14 mouse cellular contexts compared by ENCODE assay signal in genomic region chr9:53264387-53264786, GRCm38 (mm10). TPM values are rescaled to one million over a fixed set of nuclear protein-coding genes. Genes with fewer than 3 reads are reported as not detected.
DNase-seq lines count a peak whose midpoint lies in the region; ATAC-seq lines count a peak whose summit lies in the region.
"Had no signal": no experiment of that assay in that cellular context is flagged by ENCODE, and none has a peak within 500 bp of the region (broad histone marks: within the 10 kb centered on the region; RNA-seq: fewer than 3 reads in every experiment).

No protein-coding gene starts in this region.

- no peaks in the 10 kb centered on the region for H3K9me3 ChIP-seq in heart, embryonic 14.5 days (ENCODE audit: control insufficient read depth, low read length)
- no peaks in the 10 kb centered on the region for H3K9me3 ChIP-seq in heart, embryonic 11.5 days (replicated peaks; ENCODE audit: control insufficient read depth, low read length)
- no peaks in the 10 kb centered on the region for H3K9me3 ChIP-seq in hindbrain, embryonic 10.5 days
- H3K9me3 ChIP-seq: forebrain, embryonic 15.5 days; liver, embryonic 15.5 days; midbrain, embryonic 15.5 days had no signal

- no peaks in the 10 kb centered on the region for H3K27me3 ChIP-seq in heart, embryonic 14.5 days (ENCODE audit: control insufficient read depth, insufficient read depth, low read length)
- H3K27me3 ChIP-seq in heart, embryonic 11.5 days (ENCODE audit: control insufficient read depth, insufficient read depth, low read length) = no peaks in the 10 kb centered on the region
- H3K27me3 ChIP-seq in hindbrain, embryonic 10.5 days (ENCODE audit: insufficient read depth, poor library complexity, severe bottlenecking) = no peaks in the 10 kb centered on the region
- H3K27me3 ChIP-seq: forebrain, embryonic 15.5 days; liver, embryonic 15.5 days; midbrain, embryonic 15.5 days had no signal

- no peaks in the 10 kb centered on the region for H3K36me3 ChIP-seq in heart, embryonic 14.5 days (ENCODE audit: control insufficient read depth, insufficient read depth, low read length)
- H3K36me3 ChIP-seq in heart, embryonic 11.5 days (ENCODE audit: control insufficient read depth, insufficient read depth, low read length) = no peaks in the 10 kb centered on the region
- H3K36me3 ChIP-seq in hindbrain, embryonic 10.5 days = no peaks in the 10 kb centered on the region
- H3K36me3 ChIP-seq: forebrain, embryonic 15.5 days; liver, embryonic 15.5 days; midbrain, embryonic 15.5 days had no signal

- ATAC-seq in heart, embryonic 14.5 days (ENCODE audit: insufficient number of reproducible peaks, insufficient read depth, low FRiP score, low read depth) = no peak
- ATAC-seq in heart, embryonic 11.5 days (replicated peaks; ENCODE audit: insufficient number of reproducible peaks, low FRiP score, low TSS enrichment) = no peak
- ATAC-seq: CD4-positive, CD25-positive, alpha-beta regulatory T cell, adult 4 months; forebrain, embryonic 15.5 days; midbrain, embryonic 15.5 days had no signal

- no peak overlapping the region for H3K9ac ChIP-seq in heart, embryonic 14.5 days (ENCODE audit: low read length)
- no peak overlapping the region for H3K9ac ChIP-seq in heart, embryonic 11.5 days (ENCODE audit: low read depth, low read length)
- H3K9ac ChIP-seq: forebrain, embryonic 15.5 days; liver, embryonic 15.5 days; midbrain, embryonic 15.5 days had no signal

- peaks cover 5 to 11% of the 10 kb centered on the region in 2 experiments for H3K4me1 ChIP-seq in heart, embryonic 14.5 days (ENCODE audit: control insufficient read depth in 2 of 2, insufficient read depth in 2 of 2, low read length in 2 of 2)
- no peaks in the 10 kb centered on the region for H3K4me1 ChIP-seq in heart, embryonic 11.5 days (ENCODE audit: control insufficient read depth, insufficient read depth, low read length)
- H3K4me1 ChIP-seq in hindbrain, embryonic 10.5 days (replicated peaks) = no peaks in the 10 kb centered on the region
- H3K4me1 ChIP-seq: forebrain, embryonic 15.5 days; liver, embryonic 15.5 days; midbrain, embryonic 15.5 days had no signal

- peak overlapping the region; percentile 31 for H3K4me2 ChIP-seq in heart, embryonic 14.5 days (ENCODE audit: low read length)
- no peak overlapping the region for H3K4me2 ChIP-seq in heart, embryonic 11.5 days
- H3K4me2 ChIP-seq: forebrain, embryonic 15.5 days; liver, embryonic 15.5 days; midbrain, embryonic 15.5 days had no signal

- no peak overlapping the region for H3K4me3 ChIP-seq in heart, embryonic 14.5 days (ENCODE audit: control insufficient read depth in 1 of 2, insufficient read depth in 1 of 2, low read depth in 1 of 2, low read length in 2 of 2)
- no peak overlapping the region for H3K4me3 ChIP-seq in heart, embryonic 11.5 days (ENCODE audit: low read depth, low read length)
- H3K4me3 ChIP-seq in hindbrain, embryonic 10.5 days = no peak overlapping the region
- H3K4me3 ChIP-seq: forebrain, embryonic 15.5 days; liver, embryonic 15.5 days; midbrain, embryonic 15.5 days had no signal

- H3K27ac ChIP-seq in heart, embryonic 14.5 days (replicated peaks in 1 of 2; ENCODE audit: control insufficient read depth in 1 of 2, insufficient read depth in 1 of 2, low read depth in 2 of 2, low read length in 2 of 2) = peak overlapping the region; percentile 41 to 50; a peak in 3 of 4 replicates
- no peak overlapping the region for H3K27ac ChIP-seq in heart, embryonic 11.5 days (ENCODE audit: low read depth, low read length)
- no peak overlapping the region for H3K27ac ChIP-seq in hindbrain, embryonic 10.5 days
- H3K27ac ChIP-seq: forebrain, embryonic 15.5 days; liver, embryonic 15.5 days; midbrain, embryonic 15.5 days had no signal

- WGBS in heart, embryonic 14.5 days = 28% methylated on average over 4 of the region's 4 CpGs
- WGBS in heart, embryonic 11.5 days (ENCODE audit: insufficient replicate concordance) = 46% methylated on average over 4 of the region's 4 CpGs
- WGBS in hindbrain, embryonic 10.5 days = 76% methylated on average over 4 of the region's 4 CpGs

- DNase-seq in urinary bladder, postnatal 14 days (ENCODE audit: low spot score) = peak; percentile 25
- no peak for DNase-seq in urinary bladder, postnatal 25 days (ENCODE audit: low spot score)
- DNase-seq in kidney, postnatal 14 days = peak; percentile 41
- DNase-seq in hindbrain, embryonic 10.5 days (ENCODE audit: low spot score) = no peak
- DNase-seq in spleen, postnatal 10 days (ENCODE audit: low spot score in 2 of 2) = no peak
- no peak for DNase-seq in right cerebral cortex, postnatal 10 days (ENCODE audit: low spot score in 2 of 2)
- DNase-seq: cerebellum, adult 2 months; right cerebral cortex, postnatal 14 days had no signal

RNA-seq across cellular contexts. Expression of gene Ddx10, which starts 16.5 kb away (rescaled TPM):
- polyA plus RNA-seq in heart, embryonic 14.5 days (2014; fragmentation: Nextera tagmentation; extraction: Ambion mirVana) = 17.3 and 17.6 TPM in 2 replicates
- polyA plus RNA-seq in heart, embryonic 11.5 days (2014; fragmentation: Nextera tagmentation; extraction: Ambion mirVana) = 19.5 and 22.1 TPM in 2 replicates
- 21.1 and 31.4 TPM in 2 replicates for polyA plus RNA-seq in hindbrain, embryonic 10.5 days (2016; fragmentation: Nextera tagmentation; extraction: Ambion mirVana)

RNA-seq across cellular contexts. Expression of gene Exph5, which starts 37.1 kb away (rescaled TPM):
- 0.22 and 0.39 TPM in 2 replicates for polyA plus RNA-seq in heart, embryonic 14.5 days (2014; fragmentation: Nextera tagmentation; extraction: Ambion mirVana)
- 0.31 and 0.46 TPM in 2 replicates for polyA plus RNA-seq in heart, embryonic 11.5 days (2014; fragmentation: Nextera tagmentation; extraction: Ambion mirVana)
- polyA plus RNA-seq in hindbrain, embryonic 10.5 days (2016; fragmentation: Nextera tagmentation; extraction: Ambion mirVana) = 0.70 and 1.3 TPM in 2 replicates

Comparison
In these comparisons a context has a peak if more than half of its experiments do, and no peak if none do; other contexts are left out.
1. H3K27ac ChIP-seq: peak in heart, embryonic 14.5 days (2 of 2); none in heart, embryonic 11.5 days (single experiment) and hindbrain, embryonic 10.5 days (single experiment).
2. DNase-seq: peak in urinary bladder, postnatal 14 days (single experiment) and kidney, postnatal 14 days (single experiment); none in urinary bladder, postnatal 25 days (single experiment), hindbrain, embryonic 10.5 days (single experiment), spleen, postnatal 10 days (0 of 2) and right cerebral cortex, postnatal 10 days (0 of 2).